9 mouse cellular contexts compared by ENCODE assay signal in genomic region chr13:96132833-96133232, GRCm38 (mm10). TPM values are rescaled to one million over a fixed set of nuclear protein-coding genes. Genes with fewer than 3 reads are reported as not detected.
DNase-seq lines count a peak whose midpoint lies in the region; ATAC-seq lines count a peak whose summit lies in the region.
"Had no signal": no experiment of that assay in that cellular context is flagged by ENCODE, and none has a peak within 500 bp of the region (broad histone marks: within the 10 kb centered on the region; RNA-seq: fewer than 3 reads in every experiment).

No protein-coding gene starts in this region.

- peak overlapping the region; percentile 50 for H3K4me3 ChIP-seq in embryonic facial prominence, embryonic 13.5 days
- peak overlapping the region; percentile 52 for H3K4me3 ChIP-seq in hindbrain, embryonic 12.5 days
- H3K4me3 ChIP-seq in midbrain, embryonic 15.5 days = peak overlapping the region; percentile 51

- H3K27me3 ChIP-seq in embryonic facial prominence, embryonic 13.5 days = peaks cover 76% of the 10 kb centered on the region
- H3K27me3 ChIP-seq in hindbrain, embryonic 12.5 days = peaks cover 64% of the 10 kb centered on the region
- H3K27me3 ChIP-seq in midbrain, embryonic 15.5 days (replicated peaks) = peaks cover 28% of the 10 kb centered on the region

- H3K9me3 ChIP-seq in embryonic facial prominence, embryonic 13.5 days = no peaks in the 10 kb centered on the region
- H3K9me3 ChIP-seq in hindbrain, embryonic 12.5 days (replicated peaks) = no peaks in the 10 kb centered on the region
- no peaks in the 10 kb centered on the region for H3K9me3 ChIP-seq in midbrain, embryonic 15.5 days

- 0% methylated on average over 15 of the region's 15 CpGs for WGBS in embryonic facial prominence, embryonic 13.5 days
- under 1% methylated on average over 15 of the region's 15 CpGs for WGBS in hindbrain, embryonic 12.5 days
- under 1% methylated on average over 15 of the region's 15 CpGs for WGBS in midbrain, embryonic 15.5 days

- H3K4me2 ChIP-seq in embryonic facial prominence, embryonic 13.5 days = peak overlapping the region; percentile 95
- H3K4me2 ChIP-seq in hindbrain, embryonic 12.5 days (replicated peaks) = peak overlapping the region; percentile 90
- H3K4me2 ChIP-seq in midbrain, embryonic 15.5 days = peak overlapping the region; percentile 97

- H3K27ac ChIP-seq in embryonic facial prominence, embryonic 13.5 days = no peak overlapping the region
- H3K27ac ChIP-seq in hindbrain, embryonic 12.5 days = peak overlapping the region; percentile 78
- H3K27ac ChIP-seq in midbrain, embryonic 15.5 days = peak overlapping the region; percentile 48
- H3K27ac ChIP-seq: macrophage had no signal

- H3K9ac ChIP-seq in embryonic facial prominence, embryonic 13.5 days = peak overlapping the region; percentile 53; the same call in 1 of the 2 replicates
- H3K9ac ChIP-seq in hindbrain, embryonic 12.5 days = peak overlapping the region; percentile 66
- peak overlapping the region; percentile 36 for H3K9ac ChIP-seq in midbrain, embryonic 15.5 days

- no peak for ATAC-seq in embryonic facial prominence, embryonic 13.5 days (ENCODE audit: insufficient number of reproducible peaks, insufficient read depth, low FRiP score, low TSS enrichment, low read depth)
- peak; percentile 43 for ATAC-seq in hindbrain, embryonic 12.5 days (ENCODE audit: low FRiP score)
- peak; percentile 49 for ATAC-seq in midbrain, embryonic 15.5 days (replicated peaks)

- peak; percentile 6 to 20 for DNase-seq in layer of hippocampus, postnatal 10 days (ENCODE audit: low spot score in 2 of 2)
- DNase-seq in layer of hippocampus, postnatal 14 days (ENCODE audit: low spot score in 2 of 2) = no peak
- no peak for DNase-seq in urinary bladder, postnatal 25 days (ENCODE audit: low spot score)
- DNase-seq in adrenal gland, adult 18-20 months (ENCODE audit: low spot score in 2 of 2) = no peak
- DNase-seq in ovary, postnatal 36 days (ENCODE audit: low spot score) = no peak

- H3K4me1 ChIP-seq in embryonic facial prominence, embryonic 13.5 days = peaks cover 30% of the 10 kb centered on the region
- peaks cover 23% of the 10 kb centered on the region; the same call in 1 of the 2 replicates for H3K4me1 ChIP-seq in hindbrain, embryonic 12.5 days
- H3K4me1 ChIP-seq in midbrain, embryonic 15.5 days = peaks cover 26% of the 10 kb centered on the region

- no peaks in the 10 kb centered on the region for H3K36me3 ChIP-seq in embryonic facial prominence, embryonic 13.5 days
- no peaks in the 10 kb centered on the region for H3K36me3 ChIP-seq in hindbrain, embryonic 12.5 days
- no peaks in the 10 kb centered on the region for H3K36me3 ChIP-seq in midbrain, embryonic 15.5 days (replicated peaks)

RNA-seq across cellular contexts. Expression of gene Sv2c, which starts 0.5 kb away (rescaled TPM):
- 10 to 100 TPM; 14.5 to 15.0 TPM for total RNA-seq in layer of hippocampus, postnatal 10 days (2021)
- total RNA-seq in layer of hippocampus, postnatal 14 days (2021) = 10 to 100 TPM; 11.9 to 12.7 TPM
- polyA plus RNA-seq in embryonic facial prominence, embryonic 13.5 days (2015; fragmentation: Nextera tagmentation; extraction: Ambion mirVana) = 1.5 and 1.8 TPM in 2 replicates
- polyA plus RNA-seq in hindbrain, embryonic 12.5 days (2016; fragmentation: Nextera tagmentation; extraction: Ambion mirVana) = 10.9 and 14.9 TPM in 2 replicates
- 9.1 and 10.9 TPM in 2 replicates for polyA plus RNA-seq in midbrain, embryonic 15.5 days (2015; fragmentation: Nextera tagmentation; extraction: Ambion mirVana)
- 1 to 10 TPM in 1 of 2 experiments, under 1 TPM in 1; 0.56 to 1.5 TPM for total RNA-seq in adrenal gland, adult 18-20 months (2021)
- polyA plus RNA-seq: macrophage had no signal

RNA-seq across cellular contexts. Expression of gene Gm17190, which starts 51.0 kb away (rescaled TPM):
- total RNA-seq in layer of hippocampus, postnatal 10 days (2021) = not detected
- total RNA-seq in layer of hippocampus, postnatal 14 days (2021) = not detected
- polyA plus RNA-seq in embryonic facial prominence, embryonic 13.5 days (2015; fragmentation: Nextera tagmentation; extraction: Ambion mirVana) = 0.25 TPM in 1 of 2 replicates, not detected in the other
- 0.38 and 0.43 TPM in 2 replicates for polyA plus RNA-seq in hindbrain, embryonic 12.5 days (2016; fragmentation: Nextera tagmentation; extraction: Ambion mirVana)
- polyA plus RNA-seq in midbrain, embryonic 15.5 days (2015; fragmentation: Nextera tagmentation; extraction: Ambion mirVana) = 0.36 TPM in 1 of 2 replicates, not detected in the other
- not detected for total RNA-seq in adrenal gland, adult 18-20 months (2021)
- polyA plus RNA-seq: macrophage had no signal

RNA-seq across cellular contexts. Expression of gene Gm20075, which starts 51.7 kb away (rescaled TPM):
- total RNA-seq in layer of hippocampus, postnatal 10 days (2021) = 10 to 100 TPM; 27.7 to 29.7 TPM
- total RNA-seq in layer of hippocampus, postnatal 14 days (2021) = 10 to 100 TPM; 24.0 to 26.7 TPM
- 26.2 and 32.6 TPM in 2 replicates for polyA plus RNA-seq in embryonic facial prominence, embryonic 13.5 days (2015; fragmentation: Nextera tagmentation; extraction: Ambion mirVana)
- 27.6 and 32.0 TPM in 2 replicates for polyA plus RNA-seq in hindbrain, embryonic 12.5 days (2016; fragmentation: Nextera tagmentation; extraction: Ambion mirVana)
- polyA plus RNA-seq in midbrain, embryonic 15.5 days (2015; fragmentation: Nextera tagmentation; extraction: Ambion mirVana) = 25.2 and 25.3 TPM in 2 replicates
- 10 to 100 TPM; 15.9 to 21.3 TPM for total RNA-seq in adrenal gland, adult 18-20 months (2021)

Comparison
In these comparisons a context has a peak if more than half of its experiments do, and no peak if none do; other contexts are left out.
1. DNase-seq: peak in layer of hippocampus, postnatal 10 days (2 of 2); none in layer of hippocampus, postnatal 14 days (0 of 2), urinary bladder, postnatal 25 days (single experiment), adrenal gland, adult 18-20 months (0 of 2) and ovary, postnatal 36 days (single experiment).
2. RNA of gene Sv2c, which starts 0.5 kb away (total RNA-seq): 14.5 to 15.0 TPM in layer of hippocampus, postnatal 10 days and 11.9 to 12.7 TPM in layer of hippocampus, postnatal 14 days; 0.56 to 1.5 TPM in adrenal gland, adult 18-20 months; every median in the first group is over 4 times any median in the second.
3. Peak in every context shown above with its lines, with median percentiles within 50 percentile points of each other: H3K4me2 ChIP-seq, H3K4me3 ChIP-seq and H3K9ac ChIP-seq.